In the genomic region with DNA sequence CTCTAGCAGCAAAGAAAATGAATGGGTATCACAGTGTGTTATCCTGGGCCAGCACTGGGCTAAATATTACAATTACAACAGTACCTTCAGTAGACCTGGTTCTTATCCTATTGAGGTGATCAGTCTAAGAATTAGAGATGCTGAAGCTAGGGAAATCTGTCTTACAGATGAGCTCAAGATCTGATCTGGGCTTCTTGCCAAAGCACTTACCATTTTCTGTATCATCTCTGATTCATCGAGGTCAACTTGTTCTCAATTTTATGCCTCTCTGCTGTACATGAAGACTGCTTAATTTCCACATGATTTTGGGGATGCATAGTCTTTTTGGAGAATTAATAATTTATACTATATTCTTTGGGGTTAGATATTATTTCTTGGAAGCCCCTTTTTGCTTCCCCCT, we compare ENCODE assay signal across 27 mouse cellular contexts.
DNase-seq lines count a peak whose midpoint lies in the region; ATAC-seq and TF ChIP-seq lines count a peak whose summit lies in the region.
"Had no signal": no experiment of that assay in that cellular context is flagged by ENCODE, and none has a peak within 500 bp of the region (broad histone marks: within the 10 kb centered on the region; RNA-seq: fewer than 3 reads in every experiment).

No protein-coding gene starts in this region.

- no peak for ATAC-seq in frontal cortex, adult (ENCODE audit: low TSS enrichment)
- ATAC-seq: CD4-positive, CD25-positive, alpha-beta regulatory T cell, adult 4 months; forebrain, embryonic 16.5 days; liver, embryonic 12.5 days; liver, postnatal 0 days had no signal

- TF ChIP-seq CTCF in left cerebral cortex, adult 2 months (IDR thresholded peaks at IDR 0.05): no peak

- intact Hi-C loops in left cerebral cortex, adult 2 months (cut with DNase I): no loop called here

- DNase-seq in adrenal gland, adult (ENCODE audit: inconsistent age in 2 of 2, low spot score in 1 of 2): peak; percentile 22 to 77
- no peak for DNase-seq in adrenal gland, adult 8-10 months
- peak; percentile 6 for DNase-seq in left cerebral cortex, adult 11 months (ENCODE audit: low spot score)
- no peak for DNase-seq in left cerebral cortex, adult 2 months (ENCODE audit: extremely low spot score in 1 of 2, low spot score in 2 of 2)
- peak; percentile 62 for DNase-seq in 416B (ENCODE audit: low read depth)
- DNase-seq in brain, adult 2 months (ENCODE audit: low read depth, low spot score): peak; percentile 79
- DNase-seq in kidney, postnatal 36 days: no peak
- DNase-seq: cerebellum, adult 18-20 months; cerebellum, postnatal 10 days; gastrocnemius, adult 2 months; heart, postnatal 10 days; kidney, adult 18-20 months; kidney, postnatal 4 days; layer of hippocampus, postnatal 36 days; liver, postnatal 0 days; lung, postnatal 36 days had no signal

- H3K27ac ChIP-seq in left cerebral cortex, adult 2 months: no peak overlapping the region
- H3K27ac ChIP-seq: embryonic facial prominence, embryonic 13.5 days; forebrain, embryonic 10.5 days; gastrocnemius, adult 2 months; heart, embryonic 13.5 days; hindbrain, embryonic 14.5 days; kidney, embryonic 15.5 days; limb, embryonic 13.5 days; liver, embryonic 12.5 days; neural tube, embryonic 13.5 days had no signal

- H3K4me3 ChIP-seq in left cerebral cortex, adult 2 months: no peak overlapping the region
- H3K4me3 ChIP-seq: embryonic facial prominence, embryonic 13.5 days; forebrain, embryonic 10.5 days; gastrocnemius, adult 2 months; heart, embryonic 13.5 days; kidney, embryonic 15.5 days; limb, embryonic 13.5 days; liver, embryonic 12.5 days; neural tube, embryonic 13.5 days had no signal

Comparison
In these comparisons a context has a peak if more than half of its experiments do, and no peak if none do; other contexts are left out.
1. DNase-seq: peak in adrenal gland, adult (2 of 2), left cerebral cortex, adult 11 months (single experiment), 416B (single experiment) and brain, adult 2 months (single experiment); none in adrenal gland, adult 8-10 months (single experiment), left cerebral cortex, adult 2 months (0 of 2) and kidney, postnatal 36 days (0 of 2).